Mouse (Mus musculus): ENCODE measurements at regions not wholly inside any gene's neighbourhood (a gene's known extent, or its start where the extent isn't known, plus 50 kb on each side); places are given as distances from the start of the nearest gene placed in this dataset.

GRCm38 (mm10) chr1:138343451-138343850, 69.9 kb downstream of the Atp6v1g3 start:
- no peak for ATAC-seq (replicated peaks; ENCODE audit: poor library complexity, severe bottlenecking)

- no peak for ATAC-seq (replicated peaks; ENCODE audit: poor library complexity, severe bottlenecking)
These were observed 71.4 kb downstream of the Atp6v1g3 start for GRCm38 (mm10) chr1:138344920-138345319.

GRCm38 (mm10) chr1:138345992-138346391, 72.5 kb downstream of the Atp6v1g3 start:
- ATAC-seq (replicated peaks; ENCODE audit: poor library complexity, severe bottlenecking): no peak

GRCm38 (mm10) chr1:138346904-138347303, 73.4 kb downstream of the Atp6v1g3 start:
- ATAC-seq (replicated peaks; ENCODE audit: poor library complexity, severe bottlenecking): no peak

- peak; percentile 56 for ATAC-seq (replicated peaks; ENCODE audit: poor library complexity, severe bottlenecking)
These were observed 74.9 kb downstream of the Atp6v1g3 start for GRCm38 (mm10) chr1:138348447-138348846.

GRCm38 (mm10) chr1:138349099-138349498, 75.6 kb downstream of the Atp6v1g3 start:
- ATAC-seq (replicated peaks; ENCODE audit: poor library complexity, severe bottlenecking): no peak

- ATAC-seq (replicated peaks; ENCODE audit: poor library complexity, severe bottlenecking): no peak
These were observed 82.9 kb downstream of the Atp6v1g3 start for GRCm38 (mm10) chr1:138356407-138356806.

- no peak for ATAC-seq (replicated peaks; ENCODE audit: poor library complexity, severe bottlenecking)
These were observed 89.3 kb downstream of the Atp6v1g3 start for GRCm38 (mm10) chr1:138362684-138363472.

- no peak for ATAC-seq (replicated peaks; ENCODE audit: poor library complexity, severe bottlenecking)
These were observed 96.5 kb downstream of the Atp6v1g3 start for GRCm38 (mm10) chr1:138369953-138370482.

- ATAC-seq (replicated peaks; ENCODE audit: poor library complexity, severe bottlenecking): no peak
These were observed 97.9 kb downstream of the Atp6v1g3 start for GRCm38 (mm10) chr1:138371474-138371873.

- ATAC-seq (replicated peaks; ENCODE audit: poor library complexity, severe bottlenecking): peak; percentile 86
These were observed 110.6 kb downstream of the Atp6v1g3 start for GRCm38 (mm10) chr1:138384146-138384545.

GRCm38 (mm10) chr1:138385156-138385841, 111.8 kb downstream of the Atp6v1g3 start:
- ATAC-seq (replicated peaks; ENCODE audit: poor library complexity, severe bottlenecking): 0 out of 2 replicates have a peak, but pooled peaks have one; percentile 24

- ATAC-seq (replicated peaks; ENCODE audit: poor library complexity, severe bottlenecking): no peak
These were observed 112.5 kb downstream of the Atp6v1g3 start for GRCm38 (mm10) chr1:138386001-138386400.

- ATAC-seq (replicated peaks; ENCODE audit: poor library complexity, severe bottlenecking): no peak
These were observed 115.1 kb downstream of the Atp6v1g3 start for GRCm38 (mm10) chr1:138388634-138389033.

- no peak for ATAC-seq (replicated peaks; ENCODE audit: poor library complexity, severe bottlenecking)
These were observed 116.1 kb downstream of the Atp6v1g3 start for GRCm38 (mm10) chr1:138389676-138390075.

GRCm38 (mm10) chr1:138418610-138419009, 145.1 kb downstream of the Atp6v1g3 start:
- ATAC-seq (replicated peaks; ENCODE audit: poor library complexity, severe bottlenecking): no peak

- no peak for ATAC-seq (replicated peaks; ENCODE audit: poor library complexity, severe bottlenecking)
These were observed 153.9 kb downstream of the Atp6v1g3 start for GRCm38 (mm10) chr1:138427416-138427815.

Measured in granulocyte monocyte progenitor cell, adult 5-6 weeks (primary cell).